Mouse (Mus musculus): ENCODE results near the gene Lrrtm4. TPM values are rescaled to one million over a fixed set of nuclear protein-coding genes. Genes with fewer than 3 reads are reported as not detected.

Lrrtm4 gene
- total RNA-seq (2014; rRNA removed) (26.7 and 31.9 TPM in 2 replicates), polyA plus RNA-seq (2015; fragmentation: Nextera tagmentation; extraction: Ambion mirVana) (10.9 and 14.5 TPM in 2 replicates)

DNA sequence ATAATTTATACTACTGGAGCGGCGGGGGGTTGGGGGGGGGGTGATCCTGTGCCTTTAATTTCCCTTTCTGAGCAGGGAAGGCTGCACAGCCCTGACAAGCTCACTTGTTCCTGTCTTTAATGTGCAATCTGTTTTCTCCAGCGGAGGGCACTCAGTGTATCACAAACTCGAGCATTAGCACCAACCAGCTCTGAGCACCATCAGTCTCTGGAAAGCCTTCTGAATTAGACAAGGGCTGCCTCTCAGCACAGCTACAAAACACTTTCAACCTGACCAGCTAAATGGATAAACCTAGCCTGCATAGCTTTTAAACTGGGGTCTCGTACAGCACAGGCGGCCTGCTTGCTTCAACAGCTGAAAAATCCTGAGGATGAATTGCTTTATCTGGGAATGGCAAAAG is at the start of gene Lrrtm4:
Lrrtm4 (plus strand) TSS at position 113 of the 400 bp plus-strand sequence.
- Histone ChIP-seq H3K9me3 (ENCODE audit: low read length) (no peaks in the 10 kb centered on the region), H3K4me2 (ENCODE audit: low read depth) (peak within 1 kb of the TSS; percentile 55), H3K4me3 (ENCODE audit: low read depth, low read length) (peak within 1 kb of the TSS; percentile 51), H3K9ac (peak within 1 kb of the TSS; percentile 47), H3K36me3 (ENCODE audit: insufficient read depth) (peaks cover 6% of the 10 kb centered on the region; the same call in 1 of the 2 replicates), H3K27me3 (ENCODE audit: insufficient read depth, low read length) (no peaks in the 10 kb centered on the region), H3K27ac (ENCODE audit: low read depth, low read length) (peak within 1 kb of the TSS; percentile 4; the same call in 1 of the 2 replicates), H3K4me1 (ENCODE audit: insufficient read depth) (no peaks in the 10 kb centered on the region)
- DNase-seq: peak; percentile 85
- TF ChIP-seq CTCF (IDR thresholded peaks at IDR 0.05; ENCODE audit: low read depth): peak; percentile 68
- WGBS: 5% methylated on average over 6 of the region's 6 CpGs
- peak; percentile 96 for ATAC-seq

DNA sequence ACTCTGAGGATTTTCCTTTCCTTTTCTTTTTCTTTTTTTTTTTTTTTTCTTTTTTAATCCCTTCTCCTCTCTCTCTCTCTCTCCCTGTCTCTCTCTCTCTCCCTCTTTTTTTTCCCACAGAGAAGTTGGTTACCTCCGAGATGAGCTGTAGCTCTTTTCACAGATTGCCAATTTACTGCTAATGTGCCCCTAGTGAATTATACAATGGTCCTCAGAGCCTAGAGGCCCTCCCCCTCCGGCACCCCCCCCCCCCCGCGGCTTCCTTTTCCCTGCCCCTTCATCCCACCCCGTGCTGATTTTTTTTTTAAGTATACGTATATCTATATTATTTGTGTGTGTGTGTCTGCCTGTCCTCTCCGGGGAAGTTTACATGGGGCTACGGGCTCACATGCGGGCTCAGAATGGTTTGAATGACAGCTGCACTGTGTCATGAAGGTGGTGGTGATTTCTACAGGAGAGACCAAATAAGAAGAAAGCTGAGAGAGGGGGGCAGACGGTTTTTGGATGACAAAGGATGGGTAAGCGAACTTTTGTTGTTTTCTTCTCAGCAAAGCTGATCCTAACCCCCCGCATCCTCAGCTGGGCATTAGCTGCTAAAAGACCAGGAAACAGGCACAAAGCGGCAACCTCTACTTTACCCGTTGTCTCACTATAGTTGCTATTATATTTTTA is 648 bp downstream of the Lrrtm4 start:
- WGBS: 2% methylated on average over 13 of the region's 14 CpGs
- Histone ChIP-seq H3K4me2 (ENCODE audit: low read depth) (peak overlapping the region; percentile 55), H3K36me3 (ENCODE audit: insufficient read depth) (peaks cover 6% of the 10 kb centered on the region; the same call in 1 of the 2 replicates), H3K27me3 (ENCODE audit: insufficient read depth, low read length) (no peaks in the 10 kb centered on the region), H3K9me3 (ENCODE audit: low read length) (no peaks in the 10 kb centered on the region), H3K4me3 (ENCODE audit: low read depth, low read length) (peak overlapping the region; percentile 51), H3K9ac (peak overlapping the region; percentile 47), H3K4me1 (ENCODE audit: insufficient read depth) (no peaks in the 10 kb centered on the region), H3K27ac (ENCODE audit: low read depth, low read length) (peak overlapping the region; percentile 4; the same call in 1 of the 2 replicates)
- DNase-seq (peak; percentile 54), ATAC-seq (peak; percentile 25; the same call in 1 of the 2 replicates)
- no peak for TF ChIP-seq CTCF (IDR thresholded peaks at IDR 0.05; ENCODE audit: low read depth)

DNA sequence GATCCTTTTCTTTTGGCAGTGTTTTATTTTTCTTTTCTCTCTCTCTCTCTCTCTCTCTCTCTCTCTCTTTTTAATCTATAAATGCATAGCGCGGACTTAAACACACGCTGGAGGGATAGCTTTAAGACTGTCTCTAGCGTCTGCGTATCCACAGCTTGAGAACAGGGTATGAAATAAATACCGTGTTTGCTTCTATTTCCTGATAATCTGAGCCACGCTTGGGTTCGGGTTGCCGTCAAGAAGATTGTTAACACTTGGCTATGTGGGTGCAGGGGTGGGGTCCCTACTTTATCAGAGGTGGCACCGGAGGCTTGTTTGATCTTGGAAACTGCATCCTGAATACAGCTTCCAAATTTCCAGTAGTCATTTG is 1.2 kb downstream of the Lrrtm4 start:
- no peaks in the 10 kb centered on the region for H3K9me3 ChIP-seq (ENCODE audit: low read length)
- TF ChIP-seq CTCF (IDR thresholded peaks at IDR 0.05; ENCODE audit: low read depth): no peak
- H3K4me1 ChIP-seq (ENCODE audit: insufficient read depth): no peaks in the 10 kb centered on the region
- peak overlapping the region; percentile 55 for H3K4me2 ChIP-seq (ENCODE audit: low read depth)
- DNase-seq (peak; percentile 63), ATAC-seq (peak; percentile 45; the same call in 1 of the 2 replicates)
- peak overlapping the region; percentile 51 for H3K4me3 ChIP-seq (ENCODE audit: low read depth, low read length)
- H3K9ac ChIP-seq: peak overlapping the region; percentile 47
- 2% methylated on average over 10 of the region's 10 CpGs for WGBS
- H3K27ac ChIP-seq (ENCODE audit: low read depth, low read length): no peak overlapping the region
- H3K36me3 ChIP-seq (ENCODE audit: insufficient read depth): peaks cover 6% of the 10 kb centered on the region; the same call in 1 of the 2 replicates
- H3K27me3 ChIP-seq (ENCODE audit: insufficient read depth, low read length): no peaks in the 10 kb centered on the region

DNA sequence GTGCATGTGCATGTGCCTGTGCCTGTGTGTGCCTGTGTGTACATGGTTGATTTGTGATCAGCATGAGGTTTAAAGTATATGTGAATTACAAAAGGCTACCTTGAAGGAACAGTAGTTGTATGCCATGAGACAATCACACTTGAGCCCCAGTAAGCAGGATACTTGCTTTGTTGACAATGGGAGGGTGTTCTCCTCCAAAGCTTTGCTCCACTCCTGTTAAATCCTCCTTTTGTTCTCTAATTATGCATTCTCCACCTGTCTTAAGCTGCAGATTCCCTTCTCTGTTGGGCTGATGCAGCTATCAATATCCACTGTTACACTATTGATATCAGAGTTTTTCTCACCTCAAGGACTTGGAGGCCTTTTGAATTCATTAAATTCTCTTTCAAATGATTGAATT is 38.2 kb downstream of the Lrrtm4 start:
- Histone ChIP-seq H3K4me2 (ENCODE audit: low read depth) (no peak overlapping the region), H3K36me3 (ENCODE audit: insufficient read depth) (no peaks in the 10 kb centered on the region), H3K27ac (ENCODE audit: low read depth, low read length) (no peak overlapping the region), H3K4me3 (ENCODE audit: low read depth, low read length) (no peak overlapping the region), H3K9ac (no peak overlapping the region), H3K4me1 (ENCODE audit: insufficient read depth) (no peaks in the 10 kb centered on the region), H3K9me3 (ENCODE audit: low read length) (no peaks in the 10 kb centered on the region), H3K27me3 (ENCODE audit: insufficient read depth, low read length) (no peaks in the 10 kb centered on the region)
- TF ChIP-seq CTCF (IDR thresholded peaks at IDR 0.05; ENCODE audit: low read depth): no peak
- no peak for ATAC-seq
- DNase-seq: no peak

DNA sequence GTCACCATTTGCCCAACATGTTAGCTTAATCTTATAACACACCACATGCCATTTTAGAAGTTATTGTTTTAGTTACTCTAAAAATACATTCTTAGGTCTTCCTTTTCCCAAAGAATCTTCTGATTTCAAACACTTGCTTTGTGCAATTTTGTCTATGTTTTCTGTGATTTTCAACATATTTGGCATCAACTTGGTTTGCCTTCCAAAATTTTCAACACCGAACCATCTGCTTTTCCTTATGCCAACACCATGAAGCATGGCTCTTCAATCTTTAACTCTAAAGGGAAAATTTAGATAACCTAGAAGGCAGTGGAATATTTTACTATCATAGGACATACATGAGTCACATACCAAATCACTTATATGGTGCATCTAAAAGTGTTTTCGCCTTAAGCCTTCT is 59.3 kb downstream of the Lrrtm4 start:
- Histone ChIP-seq H3K9ac (no peak overlapping the region), H3K27me3 (ENCODE audit: insufficient read depth, low read length) (no peaks in the 10 kb centered on the region), H3K4me2 (ENCODE audit: low read depth) (no peak overlapping the region), H3K9me3 (ENCODE audit: low read length) (no peaks in the 10 kb centered on the region), H3K27ac (ENCODE audit: low read depth, low read length) (no peak overlapping the region), H3K4me3 (ENCODE audit: low read depth, low read length) (no peak overlapping the region), H3K4me1 (ENCODE audit: insufficient read depth) (no peaks in the 10 kb centered on the region), H3K36me3 (ENCODE audit: insufficient read depth) (no peaks in the 10 kb centered on the region)
- 78% methylated on average over 2 of the region's 2 CpGs for WGBS
- TF ChIP-seq CTCF (IDR thresholded peaks at IDR 0.05; ENCODE audit: low read depth): no peak
- DNase-seq: peak; percentile 48
- peak; percentile 42; the same call in 1 of the 2 replicates for ATAC-seq

DNA sequence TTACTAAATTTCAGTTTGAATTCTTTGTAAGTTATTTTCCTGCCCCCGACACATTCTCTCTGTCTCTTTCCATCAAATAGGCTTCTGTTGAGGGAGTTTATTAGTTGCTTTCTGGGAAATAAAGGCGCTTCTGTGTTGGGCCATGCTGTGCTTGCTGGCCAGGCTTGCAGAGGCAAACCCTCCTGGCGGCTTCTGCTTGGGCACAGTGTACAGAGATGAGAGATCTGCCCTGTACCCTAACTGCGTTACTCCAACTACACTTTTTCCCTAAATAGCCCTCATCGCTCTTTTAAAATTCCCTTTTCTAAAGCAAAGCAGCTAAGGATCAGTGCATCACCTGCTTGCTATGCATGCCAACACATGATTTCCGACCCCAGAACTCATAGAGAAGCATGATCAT is 60.6 kb downstream of the Lrrtm4 start:
- WGBS: 62% methylated on average over 6 of the region's 6 CpGs

DNA sequence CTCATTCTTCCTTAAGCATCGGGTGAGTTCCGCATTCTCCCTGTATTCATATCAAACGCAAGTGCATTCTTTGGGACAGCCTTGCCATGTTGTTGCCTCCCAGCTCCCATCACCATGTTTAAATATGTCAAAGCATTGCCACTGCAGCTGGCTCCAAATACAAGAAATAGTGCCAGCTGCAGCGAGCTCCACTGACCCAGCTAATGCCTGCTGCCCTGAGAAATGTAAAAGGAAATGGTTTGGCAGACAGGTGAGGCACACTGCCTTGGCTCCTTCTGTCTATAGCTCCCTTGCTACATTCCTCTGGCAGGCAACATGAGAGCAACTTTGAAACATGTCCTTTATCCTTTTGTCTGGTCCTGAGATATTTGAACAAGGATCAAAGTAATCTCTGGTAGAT is 76.2 kb downstream of the Lrrtm4 start:
- TF ChIP-seq CTCF (IDR thresholded peaks at IDR 0.05; ENCODE audit: low read depth): no peak
- H3K9me3 ChIP-seq (ENCODE audit: low read length): no peaks in the 10 kb centered on the region
- ATAC-seq: no peak

More for the DNA sequence above, 60.6 kb downstream of the Lrrtm4 start:
- no peaks in the 10 kb centered on the region for H3K27me3 ChIP-seq (ENCODE audit: insufficient read depth, low read length)
- H3K4me1 ChIP-seq (ENCODE audit: insufficient read depth): no peaks in the 10 kb centered on the region
- TF ChIP-seq CTCF (IDR thresholded peaks at IDR 0.05; ENCODE audit: low read depth): no peak
- no peak overlapping the region for H3K9ac ChIP-seq
- H3K9me3 ChIP-seq (ENCODE audit: low read length): no peaks in the 10 kb centered on the region
- no peak overlapping the region for H3K27ac ChIP-seq (ENCODE audit: low read depth, low read length)
- ATAC-seq (no peak), DNase-seq (no peak)
- no peak overlapping the region for H3K4me3 ChIP-seq (ENCODE audit: low read depth, low read length)
- no peak overlapping the region for H3K4me2 ChIP-seq (ENCODE audit: low read depth)
- no peaks in the 10 kb centered on the region for H3K36me3 ChIP-seq (ENCODE audit: insufficient read depth)

More for the DNA sequence above, 76.2 kb downstream of the Lrrtm4 start:
- Histone ChIP-seq H3K36me3 (ENCODE audit: insufficient read depth) (no peaks in the 10 kb centered on the region), H3K27me3 (ENCODE audit: insufficient read depth, low read length) (no peaks in the 10 kb centered on the region), H3K4me2 (ENCODE audit: low read depth) (no peak overlapping the region), H3K27ac (ENCODE audit: low read depth, low read length) (no peak overlapping the region), H3K4me3 (ENCODE audit: low read depth, low read length) (no peak overlapping the region), H3K4me1 (ENCODE audit: insufficient read depth) (no peaks in the 10 kb centered on the region), H3K9ac (no peak overlapping the region)
- no peak for DNase-seq
- WGBS: 58% methylated on average over 4 of the region's 4 CpGs

Measured in forebrain, postnatal 0 days (tissue).